Mouse (Mus musculus): Measurements from ENCODE around the gene Ppl. TPM values are rescaled to one million over a fixed set of nuclear protein-coding genes. Genes with fewer than 3 reads are reported as not detected.

Gene Ppl
- polyA plus RNA-seq, 1 experiment from 2014 or later, result 0.20 TPM

DNA sequence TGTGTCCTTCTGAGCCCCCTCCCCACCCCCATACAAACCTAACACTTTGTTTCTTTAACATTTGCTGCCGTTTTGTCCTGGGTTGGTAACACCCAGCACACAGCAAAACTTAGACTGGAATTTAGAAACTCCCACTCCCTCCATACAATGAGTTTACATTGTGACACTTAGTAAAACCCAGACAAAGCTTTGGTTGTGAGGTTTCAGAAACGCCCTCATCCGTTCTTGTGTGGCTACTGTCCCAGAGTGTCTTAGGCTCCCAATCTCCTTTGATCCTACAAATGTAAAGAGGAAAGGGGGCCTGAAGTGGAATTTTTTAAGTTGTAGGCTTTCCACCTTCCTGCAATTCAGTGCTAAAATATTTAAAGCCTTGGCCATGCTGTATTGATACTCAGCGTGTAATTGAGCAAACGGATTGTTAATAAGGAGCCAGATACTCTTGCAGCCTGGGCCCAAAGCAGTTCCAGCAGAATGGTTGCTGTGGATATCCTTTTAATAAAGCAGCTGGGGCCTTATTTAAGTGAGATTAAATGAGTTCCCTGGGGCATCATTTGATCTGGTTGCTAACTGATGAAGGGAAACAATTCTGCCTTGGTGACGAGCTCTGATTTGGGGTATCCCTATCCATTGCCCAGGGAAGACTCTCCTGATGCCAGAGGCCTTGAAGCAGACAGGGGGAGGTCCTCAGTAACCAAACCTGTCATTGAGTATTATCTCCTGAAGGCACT is 21.2 kb upstream of the Ppl start:
- Histone ChIP-seq H3K27ac (replicated peaks; ENCODE audit: low read depth, low read length) (peak overlapping the region; percentile 68), H3K4me3 (replicated peaks; ENCODE audit: low read depth, low read length) (no peak overlapping the region), H3K9me3 (ENCODE audit: control insufficient read depth, low read length) (no peaks in the 10 kb centered on the region), H3K4me1 (ENCODE audit: control insufficient read depth, insufficient read depth, low read length) (peaks cover 19% of the 10 kb centered on the region), H3K27me3 (ENCODE audit: control insufficient read depth, insufficient read depth, low read length) (no peaks in the 10 kb centered on the region), H3K36me3 (ENCODE audit: control insufficient read depth, insufficient read depth, low read length) (no peaks in the 10 kb centered on the region), H3K4me2 (ENCODE audit: low read length) (no peak overlapping the region), H3K9ac (replicated peaks; ENCODE audit: low read length) (peak overlapping the region; percentile 23; the same call in 1 of the 2 replicates)
- WGBS, result 9% methylated on average over 6 of the region's 6 CpGs
- peak; percentile 48; the same call in 1 of the 2 replicates for ATAC-seq (ENCODE audit: low FRiP score, low TSS enrichment)
- peak; percentile 79 for DNase-seq

DNA sequence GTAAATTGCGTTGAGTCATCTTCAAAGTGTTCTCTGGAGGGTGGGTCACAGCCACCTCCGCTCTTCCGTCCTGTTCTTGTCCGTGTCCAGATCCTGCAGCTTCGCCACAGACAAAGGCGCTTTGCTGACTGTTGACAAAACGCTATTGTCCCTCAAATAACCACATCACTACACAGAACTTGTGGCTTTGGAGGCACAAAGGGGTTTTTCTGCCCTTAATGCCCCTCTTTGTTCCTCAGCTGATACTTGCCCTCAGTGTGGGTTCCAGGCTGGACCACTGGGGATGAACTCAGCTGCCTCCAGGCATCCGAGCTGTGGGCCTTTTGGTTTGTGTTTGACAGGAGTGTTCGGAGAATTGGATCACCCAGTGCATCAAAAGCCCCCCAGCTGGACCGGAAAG is 18.3 kb upstream of the Ppl start:
- DNase-seq (no peak), ATAC-seq (ENCODE audit: low FRiP score, low TSS enrichment) (no peak)
- Histone ChIP-seq H3K4me1 (ENCODE audit: control insufficient read depth, insufficient read depth, low read length) (peaks cover 33% of the 10 kb centered on the region), H3K4me3 (replicated peaks; ENCODE audit: low read depth, low read length) (no peak overlapping the region), H3K9me3 (ENCODE audit: control insufficient read depth, low read length) (no peaks in the 10 kb centered on the region), H3K4me2 (ENCODE audit: low read length) (no peak overlapping the region), H3K36me3 (ENCODE audit: control insufficient read depth, insufficient read depth, low read length) (no peaks in the 10 kb centered on the region), H3K9ac (replicated peaks; ENCODE audit: low read length) (no peak overlapping the region), H3K27me3 (ENCODE audit: control insufficient read depth, insufficient read depth, low read length) (no peaks in the 10 kb centered on the region; the same call in 1 of the 2 replicates), H3K27ac (replicated peaks; ENCODE audit: low read depth, low read length) (no peak overlapping the region)
- 55% methylated on average over 10 of the region's 10 CpGs for WGBS

DNA sequence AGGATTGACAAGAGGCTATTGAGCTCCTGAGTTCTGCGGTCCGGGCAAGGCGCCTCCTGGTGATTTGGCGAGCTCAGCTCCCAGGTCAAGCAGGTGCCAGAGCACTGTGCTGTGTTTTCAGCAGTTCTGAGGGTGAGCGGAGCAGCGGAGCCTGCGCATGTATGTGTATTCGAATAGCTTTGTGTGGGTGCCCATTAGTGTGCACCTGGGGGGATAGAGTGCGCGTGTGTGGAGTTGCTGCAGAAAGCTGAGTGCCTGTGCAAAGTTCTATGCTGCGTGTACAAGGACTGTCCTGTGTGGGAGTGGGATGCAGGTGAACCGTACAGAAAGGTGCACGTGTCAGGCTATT is 14.8 kb upstream of the Ppl start, which contains the start of gene Sec14l5:
Sec14l5 (plus strand) TSS at position 73 of the 349 bp plus-strand sequence.
- Histone ChIP-seq H3K9me3 (ENCODE audit: control insufficient read depth, low read length) (no peaks in the 10 kb centered on the region), H3K27me3 (ENCODE audit: control insufficient read depth, insufficient read depth, low read length) (no peaks in the 10 kb centered on the region; the same call in 1 of the 2 replicates), H3K4me3 (replicated peaks; ENCODE audit: low read depth, low read length) (peak within 1 kb of the TSS; percentile 41), H3K4me1 (ENCODE audit: control insufficient read depth, insufficient read depth, low read length) (peaks cover 14% of the 10 kb centered on the region; the same call in 1 of the 2 replicates), H3K27ac (replicated peaks; ENCODE audit: low read depth, low read length) (no peak within 1 kb of the TSS), H3K4me2 (ENCODE audit: low read length) (peak within 1 kb of the TSS; percentile 72), H3K36me3 (ENCODE audit: control insufficient read depth, insufficient read depth, low read length) (no peaks in the 10 kb centered on the region), H3K9ac (replicated peaks; ENCODE audit: low read length) (peak within 1 kb of the TSS; percentile 14; the same call in 1 of the 2 replicates)
- no peak for DNase-seq
- WGBS, result 12% methylated on average over 13 of the region's 13 CpGs
- ATAC-seq (ENCODE audit: low FRiP score, low TSS enrichment), result no peak; the same call in 1 of the 2 replicates

DNA sequence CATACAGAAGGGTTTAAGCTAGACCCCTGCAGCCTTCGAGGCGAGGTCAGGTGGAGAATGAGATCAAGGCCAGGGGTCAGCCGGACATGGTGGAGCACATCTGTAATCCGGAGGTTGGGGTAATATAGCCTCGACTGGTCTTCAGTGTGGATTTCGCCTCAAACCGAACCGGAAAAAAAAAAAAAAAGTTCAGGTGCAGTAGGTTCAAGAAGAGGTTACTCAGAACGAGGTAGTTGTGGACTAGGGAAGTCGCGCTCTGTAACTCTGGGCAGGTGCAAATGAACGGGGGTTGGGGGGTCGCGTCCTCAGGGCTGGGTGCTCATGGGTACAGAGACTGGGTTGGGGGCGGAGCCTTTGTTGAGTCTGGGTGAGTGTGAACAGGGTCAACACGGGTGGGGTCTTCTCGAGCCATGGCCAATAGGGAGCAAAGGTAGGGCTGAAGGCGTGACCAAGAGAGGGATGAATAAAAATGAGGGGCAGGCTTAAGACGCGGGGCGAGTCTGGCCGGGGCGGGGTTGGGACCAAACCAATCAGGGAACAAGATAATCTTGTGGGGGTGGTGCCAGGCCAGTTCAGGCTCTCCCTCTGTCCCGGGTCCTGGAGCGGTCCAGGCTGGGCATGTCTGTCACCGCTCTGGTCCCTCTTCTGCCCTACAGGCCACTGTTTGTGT is 14.3 kb upstream of the Ppl start:
- peak; percentile 77 for DNase-seq
- H3K4me1 ChIP-seq (ENCODE audit: control insufficient read depth, insufficient read depth, low read length), result peaks cover 14% of the 10 kb centered on the region; the same call in 1 of the 2 replicates
- WGBS, result 1% methylated on average over 26 of the region's 26 CpGs
- H3K27me3 ChIP-seq (ENCODE audit: control insufficient read depth, insufficient read depth, low read length), result no peaks in the 10 kb centered on the region; the same call in 1 of the 2 replicates
- no peaks in the 10 kb centered on the region for H3K9me3 ChIP-seq (ENCODE audit: control insufficient read depth, low read length)
- H3K27ac ChIP-seq (replicated peaks; ENCODE audit: low read depth, low read length), result no peak overlapping the region
- peak overlapping the region; percentile 14; the same call in 1 of the 2 replicates for H3K9ac ChIP-seq (replicated peaks; ENCODE audit: low read length)
- ATAC-seq (ENCODE audit: low FRiP score, low TSS enrichment), result peak; percentile 86
- H3K36me3 ChIP-seq (ENCODE audit: control insufficient read depth, insufficient read depth, low read length), result no peaks in the 10 kb centered on the region
- peak overlapping the region; percentile 41 for H3K4me3 ChIP-seq (replicated peaks; ENCODE audit: low read depth, low read length)
- H3K4me2 ChIP-seq (ENCODE audit: low read length), result peak overlapping the region; percentile 72

DNA sequence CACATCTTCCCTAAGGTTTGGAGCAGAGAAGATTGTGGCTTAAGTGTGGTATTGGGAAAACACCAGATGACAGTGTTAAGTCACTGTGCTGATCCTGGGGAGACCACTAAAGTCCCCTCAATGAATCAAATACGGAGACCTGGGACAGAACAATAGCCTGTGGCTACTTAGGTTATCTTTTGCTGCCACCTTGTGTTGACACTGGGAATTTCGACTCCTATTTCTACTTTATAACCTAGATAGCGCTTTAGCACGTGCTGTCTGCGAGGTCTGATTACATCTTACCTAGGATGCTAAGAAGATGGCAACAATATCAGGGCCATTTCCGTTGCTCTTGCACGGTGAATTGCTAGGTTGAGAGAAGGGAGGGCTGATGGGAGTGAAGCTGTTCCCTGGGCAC is 13.3 kb upstream of the Ppl start:
- DNase-seq, result peak; percentile 97
- Histone ChIP-seq H3K9ac (replicated peaks; ENCODE audit: low read length) (no peak overlapping the region), H3K4me1 (ENCODE audit: control insufficient read depth, insufficient read depth, low read length) (peaks cover 14% of the 10 kb centered on the region; the same call in 1 of the 2 replicates), H3K4me3 (replicated peaks; ENCODE audit: low read depth, low read length) (no peak overlapping the region), H3K36me3 (ENCODE audit: control insufficient read depth, insufficient read depth, low read length) (no peaks in the 10 kb centered on the region), H3K4me2 (ENCODE audit: low read length) (peak overlapping the region; percentile 72), H3K27ac (replicated peaks; ENCODE audit: low read depth, low read length) (no peak overlapping the region), H3K9me3 (ENCODE audit: control insufficient read depth, low read length) (no peaks in the 10 kb centered on the region), H3K27me3 (ENCODE audit: control insufficient read depth, insufficient read depth, low read length) (no peaks in the 10 kb centered on the region; the same call in 1 of the 2 replicates)
- ATAC-seq (ENCODE audit: low FRiP score, low TSS enrichment), result peak; percentile 69; the same call in 1 of the 2 replicates
- 0% methylated on average over 7 of the region's 7 CpGs for WGBS

DNA sequence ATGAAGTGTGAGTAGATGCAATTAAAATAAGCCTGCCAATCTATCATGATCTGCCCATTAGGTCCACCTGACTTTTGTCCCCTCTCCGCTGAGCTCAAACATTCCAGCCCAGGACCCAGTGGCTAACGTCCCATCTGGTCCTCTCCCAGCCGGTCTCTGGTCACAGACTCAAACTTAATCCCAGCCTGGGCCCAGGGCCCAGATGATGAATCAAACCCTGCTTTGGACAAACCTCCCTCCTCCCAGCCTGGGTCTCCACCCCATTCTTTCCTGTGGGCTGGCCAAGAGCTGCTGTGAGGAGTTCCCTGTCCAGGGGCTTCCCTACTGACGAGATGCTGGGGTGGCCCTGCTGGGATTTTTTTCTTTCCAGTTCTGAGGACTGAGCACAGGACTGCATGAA is 7.5 kb upstream of the Ppl start:
- 47% methylated on average over 4 of the region's 4 CpGs for WGBS
- Histone ChIP-seq H3K27me3 (ENCODE audit: control insufficient read depth, insufficient read depth, low read length) (no peaks in the 10 kb centered on the region), H3K27ac (replicated peaks; ENCODE audit: low read depth, low read length) (no peak overlapping the region), H3K4me2 (ENCODE audit: low read length) (no peak overlapping the region), H3K9ac (replicated peaks; ENCODE audit: low read length) (no peak overlapping the region), H3K9me3 (ENCODE audit: control insufficient read depth, low read length) (no peaks in the 10 kb centered on the region), H3K36me3 (ENCODE audit: control insufficient read depth, insufficient read depth, low read length) (no peaks in the 10 kb centered on the region), H3K4me3 (replicated peaks; ENCODE audit: low read depth, low read length) (no peak overlapping the region), H3K4me1 (ENCODE audit: control insufficient read depth, insufficient read depth, low read length) (no peaks in the 10 kb centered on the region)
- ATAC-seq (ENCODE audit: low FRiP score, low TSS enrichment), result no peak
- no peak for DNase-seq

DNA sequence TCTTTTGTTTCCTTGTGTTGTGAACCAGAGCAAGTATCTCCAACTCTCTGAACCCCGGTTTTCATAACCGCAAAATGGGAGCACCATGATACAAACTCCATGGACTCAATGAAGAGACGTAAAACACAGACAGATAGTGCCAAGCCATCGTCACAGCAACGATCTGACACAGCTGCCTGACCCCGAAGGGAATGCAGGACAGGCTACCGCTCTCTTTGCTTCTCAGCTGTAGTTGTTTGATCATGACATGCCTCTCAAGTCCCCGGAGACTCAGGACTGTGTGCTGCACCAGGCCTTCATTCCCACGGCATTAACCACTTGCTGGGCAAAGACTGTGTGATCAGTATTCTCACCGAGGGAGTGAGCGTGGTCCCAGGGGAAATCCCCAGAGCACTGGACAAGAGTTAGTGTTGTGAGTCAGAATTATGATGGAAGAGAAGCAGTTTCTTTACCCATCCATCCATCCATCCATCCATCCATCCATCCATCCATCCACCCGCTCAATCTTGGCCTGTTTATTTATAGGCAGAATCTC is 4.9 kb upstream of the Ppl start:
- no peak overlapping the region for H3K9ac ChIP-seq (replicated peaks; ENCODE audit: low read length)
- no peaks in the 10 kb centered on the region for H3K36me3 ChIP-seq (ENCODE audit: control insufficient read depth, insufficient read depth, low read length)
- DNase-seq (no peak), ATAC-seq (ENCODE audit: low FRiP score, low TSS enrichment) (no peak)
- H3K4me3 ChIP-seq (replicated peaks; ENCODE audit: low read depth, low read length), result no peak overlapping the region
- no peak overlapping the region for H3K27ac ChIP-seq (replicated peaks; ENCODE audit: low read depth, low read length)
- 64% methylated on average over 12 of the region's 12 CpGs for WGBS
- H3K4me1 ChIP-seq (ENCODE audit: control insufficient read depth, insufficient read depth, low read length), result 0 out of 2 replicates have a peak, but pooled peaks cover 4% of the 10 kb centered on the region
- H3K4me2 ChIP-seq (ENCODE audit: low read length), result no peak overlapping the region
- peaks cover 15% of the 10 kb centered on the region for H3K27me3 ChIP-seq (ENCODE audit: control insufficient read depth, insufficient read depth, low read length)
- H3K9me3 ChIP-seq (ENCODE audit: control insufficient read depth, low read length), result no peaks in the 10 kb centered on the region

DNA sequence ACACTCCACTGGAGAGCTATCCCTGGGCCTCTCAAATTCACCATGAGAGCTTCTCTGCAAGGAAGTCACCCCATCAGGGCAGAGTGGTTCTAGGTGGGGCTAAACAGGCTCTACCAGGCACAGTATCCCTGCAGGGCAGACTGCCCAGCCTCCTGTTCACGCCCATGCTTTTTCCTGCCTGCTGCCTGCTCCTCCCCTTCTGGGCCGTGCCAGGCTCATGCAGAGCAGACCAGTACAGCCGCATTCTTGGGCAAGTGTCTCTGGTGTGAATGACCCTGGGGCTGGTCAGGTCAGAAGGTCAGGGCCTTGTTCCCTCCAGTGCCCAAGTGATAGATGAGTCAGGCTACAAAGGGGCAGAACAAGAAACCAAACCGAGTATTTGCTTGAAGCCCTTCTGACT is 4.3 kb upstream of the Ppl start:
- DNase-seq (no peak), ATAC-seq (ENCODE audit: low FRiP score, low TSS enrichment) (no peak)
- Histone ChIP-seq H3K9me3 (ENCODE audit: control insufficient read depth, low read length) (no peaks in the 10 kb centered on the region), H3K27ac (replicated peaks; ENCODE audit: low read depth, low read length) (no peak overlapping the region), H3K4me3 (replicated peaks; ENCODE audit: low read depth, low read length) (no peak overlapping the region), H3K27me3 (ENCODE audit: control insufficient read depth, insufficient read depth, low read length) (peaks cover 21% of the 10 kb centered on the region), H3K9ac (replicated peaks; ENCODE audit: low read length) (no peak overlapping the region), H3K4me1 (ENCODE audit: control insufficient read depth, insufficient read depth, low read length) (0 out of 2 replicates have a peak, but pooled peaks cover 5% of the 10 kb centered on the region), H3K4me2 (ENCODE audit: low read length) (no peak overlapping the region), H3K36me3 (ENCODE audit: control insufficient read depth, insufficient read depth, low read length) (no peaks in the 10 kb centered on the region)
- 12% methylated on average over 4 of the region's 4 CpGs for WGBS

Measured in midbrain, embryonic 14.5 days (tissue).